Mouse (Mus musculus): Measurements from ENCODE around the gene Itih5. TPM values are rescaled to one million over a fixed set of nuclear protein-coding genes. Genes with fewer than 3 reads are reported as not detected.

The Itih5 gene
- polyA plus RNA-seq, 1 experiment from 2014 or later, result not detected

DNA sequence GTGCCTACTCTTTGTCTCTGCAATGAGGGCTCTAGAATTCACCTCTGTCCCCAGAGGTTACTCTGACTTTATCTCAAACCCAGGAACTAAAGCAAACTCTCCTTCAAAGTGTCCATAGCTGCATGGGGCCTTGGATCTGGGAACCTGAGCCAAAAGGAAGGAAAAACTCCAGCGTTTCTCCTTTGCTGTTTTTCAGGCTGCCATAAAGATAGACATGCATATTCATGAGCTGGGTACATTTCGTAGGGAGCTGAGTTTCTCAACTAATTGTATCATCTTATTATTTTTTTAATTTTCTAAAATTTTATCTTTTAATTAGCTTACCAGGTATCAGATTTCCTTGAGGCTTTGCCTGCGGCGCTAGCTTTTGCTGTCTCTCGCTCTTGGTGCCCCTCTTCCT, 106.7 kb downstream of the Itih5 start:
- TF ChIP-seq CTCF (IDR thresholded peaks at IDR 0.05), result no peak
- H3K27me3 ChIP-seq, result no peaks in the 10 kb centered on the region
- CTCF ChIA-PET, result interaction anchor here (1.2 to 1.8 kb wide), 3 partner anchors 10 to 19 kb away, joined by 3 to 4 read pairs (median 3); no protein-coding TSS in a partner anchor
- in situ Hi-C loops (cut with MboI; ENCODE audit: low pct_unique_long_range_greater_than_20kb), result no loop called here
- no peak for ATAC-seq
- POLR2A ChIA-PET, result no interaction called here
- no peak for DNase-seq (ENCODE audit: low read depth, low spot score)

DNA sequence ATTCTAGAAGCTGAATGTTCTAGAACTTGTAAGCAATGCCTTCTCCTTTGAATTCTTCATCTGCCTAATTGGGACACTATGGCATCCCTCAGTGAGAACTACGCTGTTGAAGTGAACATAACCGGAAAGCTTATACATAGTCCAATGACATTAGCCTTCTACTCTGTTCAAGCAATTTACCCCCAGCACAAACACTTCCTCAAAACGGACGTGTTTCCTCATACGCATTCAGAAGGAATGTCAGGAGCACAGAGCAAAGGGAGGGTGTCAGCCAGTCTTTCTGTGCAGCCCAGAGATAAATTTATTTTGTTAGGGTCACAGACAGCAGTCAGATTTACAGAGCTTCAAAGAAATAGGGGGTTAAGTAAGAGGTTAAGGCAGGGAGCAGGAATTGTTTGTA, 108.0 kb downstream of the Itih5 start:
- ATAC-seq (no peak), DNase-seq (ENCODE audit: low read depth, low spot score) (no peak)
- H3K27me3 ChIP-seq, result no peaks in the 10 kb centered on the region
- no peak for TF ChIP-seq CTCF (IDR thresholded peaks at IDR 0.05)
- CTCF ChIA-PET, result interaction anchor here (1.3 to 1.8 kb wide), 3 partner anchors 11 to 20 kb away, joined by 3 to 4 read pairs (median 3); no protein-coding TSS in a partner anchor
- POLR2A ChIA-PET, result no interaction called here
- in situ Hi-C loops (cut with MboI; ENCODE audit: low pct_unique_long_range_greater_than_20kb), result no loop called here

DNA sequence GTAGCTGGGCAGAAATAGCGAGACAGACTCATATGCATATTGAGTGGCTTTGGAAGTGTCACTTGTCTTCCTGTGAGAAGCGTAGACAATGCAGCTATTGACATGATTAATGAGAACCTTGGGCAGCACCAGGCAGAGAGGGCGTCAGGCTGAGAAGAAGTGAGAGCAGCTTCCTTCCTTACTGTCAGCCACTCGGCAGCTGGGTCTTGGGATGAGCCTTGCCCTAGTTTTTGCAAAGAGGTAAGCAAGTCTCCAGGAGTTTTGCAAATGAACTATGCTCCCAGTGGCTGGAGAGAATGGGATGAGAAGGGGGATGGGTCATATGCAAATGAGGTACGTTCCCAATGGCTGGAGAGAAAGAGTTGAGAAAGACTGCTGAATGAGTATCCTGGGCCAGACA, 109.4 kb downstream of the Itih5 start:
- TF ChIP-seq CTCF (IDR thresholded peaks at IDR 0.05), result no peak
- H3K27me3 ChIP-seq, result no peaks in the 10 kb centered on the region
- DNase-seq (ENCODE audit: low read depth, low spot score), result no peak
- in situ Hi-C loops (cut with MboI; ENCODE audit: low pct_unique_long_range_greater_than_20kb), result no loop called here
- no peak for ATAC-seq
- CTCF ChIA-PET, result no interaction called here
- POLR2A ChIA-PET, result no interaction called here

DNA sequence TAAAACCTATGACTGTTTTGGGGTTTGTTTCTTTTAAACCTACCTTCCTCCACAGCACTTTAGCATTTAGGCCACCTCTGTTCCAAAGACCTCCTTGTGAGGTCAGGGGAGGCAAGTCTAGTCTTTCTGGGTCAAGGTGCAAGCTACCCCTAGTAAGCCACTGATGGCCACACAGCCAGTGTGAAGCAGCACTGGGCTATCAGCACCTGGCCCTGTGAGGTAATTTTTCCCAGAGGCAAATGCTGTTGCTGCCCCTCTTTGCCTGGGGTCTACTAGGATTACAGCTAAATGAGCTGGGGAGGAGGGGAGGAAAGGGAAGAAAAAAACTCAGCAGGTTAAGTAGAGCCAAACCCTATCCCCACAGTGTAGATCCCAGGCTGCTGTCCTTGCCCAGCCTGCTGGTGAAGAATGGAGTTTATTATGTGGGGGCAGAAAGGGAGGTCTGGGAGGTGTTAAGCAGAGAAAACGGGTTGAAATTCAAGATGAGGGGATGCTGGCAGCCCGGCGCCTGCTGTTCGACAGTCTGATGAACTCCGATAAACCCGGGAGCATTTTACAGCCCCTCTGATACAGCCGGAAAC, 110.6 kb downstream of the Itih5 start:
- ChIA-PET CTCF (interaction anchor here (1.2 kb wide), 1 partner anchor 13 kb away, joined by 4 read pairs; no protein-coding TSS in a partner anchor), POLR2A (no interaction called here)
- DNase-seq (ENCODE audit: low read depth, low spot score) (no peak), ATAC-seq (no peak)
- TF ChIP-seq CTCF (IDR thresholded peaks at IDR 0.05), result no peak
- in situ Hi-C loops (cut with MboI; ENCODE audit: low pct_unique_long_range_greater_than_20kb), result no loop called here
- no peaks in the 10 kb centered on the region for H3K27me3 ChIP-seq

DNA sequence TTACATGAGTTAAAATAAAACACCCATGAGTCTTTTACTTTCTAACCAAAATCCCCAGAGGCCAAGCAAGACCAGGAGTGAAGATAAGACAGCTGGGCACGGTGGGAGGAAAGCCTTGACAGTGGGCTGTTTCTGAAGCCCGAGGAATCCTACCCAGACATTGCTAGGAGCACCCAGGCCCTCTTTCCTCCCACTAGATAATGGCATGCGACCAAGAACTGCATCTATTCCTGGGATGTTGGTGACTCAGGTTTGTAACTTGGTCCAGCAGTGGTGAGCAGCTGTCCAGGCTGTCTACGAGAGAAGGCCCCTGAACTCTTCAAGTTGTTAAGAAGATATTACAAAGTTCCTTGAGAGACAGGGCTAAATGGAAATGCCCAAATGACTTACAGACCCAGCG, 112.5 kb downstream of the Itih5 start:
- POLR2A ChIA-PET, result no interaction called here
- DNase-seq (ENCODE audit: low read depth, low spot score) (no peak), ATAC-seq (no peak)
- TF ChIP-seq CTCF (IDR thresholded peaks at IDR 0.05), result no peak
- in situ Hi-C loops (cut with MboI; ENCODE audit: low pct_unique_long_range_greater_than_20kb), result no loop called here
- H3K27me3 ChIP-seq, result no peaks in the 10 kb centered on the region
- CTCF ChIA-PET, result no interaction called here

DNA sequence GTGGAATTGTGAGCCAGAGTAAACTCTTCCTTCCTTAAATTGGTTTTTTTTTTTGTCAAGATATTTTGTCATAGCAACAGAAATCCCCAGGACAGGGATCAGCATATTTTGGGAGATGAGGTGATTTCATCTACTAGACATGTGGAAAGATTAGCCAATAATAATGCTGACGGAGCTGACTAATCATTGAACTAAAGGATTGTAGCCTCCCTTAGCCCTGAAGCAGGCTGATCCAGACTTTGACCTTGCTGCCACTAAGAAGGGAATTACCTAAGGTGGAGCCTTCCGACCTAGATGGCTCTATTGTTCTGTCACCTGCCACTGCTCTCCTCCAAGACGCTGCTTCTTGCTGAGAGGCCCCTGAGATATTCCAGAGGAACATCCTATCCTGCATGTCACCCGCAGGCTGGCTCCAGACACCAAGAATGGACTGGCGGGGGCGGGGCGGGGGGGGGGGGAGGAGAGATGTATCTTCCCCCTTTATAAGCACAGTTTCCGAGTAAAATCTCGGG, 119.3 kb downstream of the Itih5 start:
- no peak for TF ChIP-seq CTCF (IDR thresholded peaks at IDR 0.05)
- ChIA-PET CTCF (interaction anchor here (1.2 to 1.4 kb wide), 2 partner anchors 15 to 172 kb away, joined by 3 to 4 read pairs; no protein-coding TSS in a partner anchor), POLR2A (no interaction called here)
- ATAC-seq (no peak), DNase-seq (ENCODE audit: low read depth, low spot score) (no peak)
- in situ Hi-C loops (cut with MboI; ENCODE audit: low pct_unique_long_range_greater_than_20kb), result no loop called here
- H3K27me3 ChIP-seq, result no peaks in the 10 kb centered on the region

DNA sequence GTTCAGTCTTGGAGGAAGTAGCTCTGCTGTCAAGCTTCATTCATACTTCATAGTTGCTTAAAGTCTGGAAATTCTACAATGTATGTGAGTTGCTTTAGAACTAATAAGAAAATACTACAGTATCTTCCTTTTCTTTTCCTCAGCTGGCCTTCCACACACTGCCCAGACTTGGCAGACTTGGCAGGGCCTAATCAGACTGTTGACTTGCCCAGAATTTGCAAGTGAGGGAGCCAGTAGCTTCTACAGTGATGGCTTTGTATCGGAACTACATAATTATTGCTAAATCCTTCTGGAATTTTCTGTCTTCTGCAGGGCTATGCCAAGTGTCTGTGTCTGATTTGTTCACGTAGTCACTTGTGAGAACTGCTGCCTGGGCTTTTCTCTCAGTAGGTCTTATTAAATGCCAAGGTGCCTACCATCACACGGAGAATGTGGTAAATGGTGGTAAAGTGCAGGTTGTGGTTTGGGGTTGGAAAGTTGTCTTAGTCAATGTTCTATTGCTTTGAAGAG, 120.2 kb downstream of the Itih5 start:
- DNase-seq (ENCODE audit: low read depth, low spot score) (no peak), ATAC-seq (no peak)
- ChIA-PET CTCF (no interaction called here), POLR2A (no interaction called here)
- in situ Hi-C loops (cut with MboI; ENCODE audit: low pct_unique_long_range_greater_than_20kb), result no loop called here
- peaks cover under 1% of the 10 kb centered on the region for H3K27me3 ChIP-seq
- no peak for TF ChIP-seq CTCF (IDR thresholded peaks at IDR 0.05)

DNA sequence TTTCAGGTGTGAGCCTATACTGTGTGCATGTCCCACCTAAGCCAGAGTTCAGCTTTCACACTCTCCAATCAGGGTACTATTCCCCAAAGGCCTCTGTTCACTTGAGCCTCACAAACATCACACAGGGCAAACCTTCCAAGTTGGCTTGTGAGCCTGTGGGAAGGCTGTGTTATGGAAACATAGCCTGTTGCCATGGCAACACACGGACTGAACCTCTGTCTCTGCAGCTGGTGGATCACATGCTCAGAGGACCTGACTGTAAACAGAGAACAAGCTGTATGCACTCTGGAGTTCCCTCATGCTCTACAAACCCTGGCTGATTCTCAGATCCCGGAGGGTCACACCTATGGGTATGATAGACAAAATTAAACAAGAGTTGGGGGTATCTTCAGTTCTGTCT, 122.8 kb downstream of the Itih5 start:
- ChIA-PET POLR2A (no interaction called here), CTCF (interaction anchor here (0.9 to 1.4 kb wide), 2 partner anchors 11 to 15 kb away, joined by 3 to 4 read pairs; no protein-coding TSS in a partner anchor)
- ATAC-seq (no peak), DNase-seq (ENCODE audit: low read depth, low spot score) (no peak)
- in situ Hi-C loops (cut with MboI; ENCODE audit: low pct_unique_long_range_greater_than_20kb), result no loop called here
- H3K27me3 ChIP-seq, result peaks cover 4% of the 10 kb centered on the region
- TF ChIP-seq CTCF (IDR thresholded peaks at IDR 0.05), result no peak

DNA sequence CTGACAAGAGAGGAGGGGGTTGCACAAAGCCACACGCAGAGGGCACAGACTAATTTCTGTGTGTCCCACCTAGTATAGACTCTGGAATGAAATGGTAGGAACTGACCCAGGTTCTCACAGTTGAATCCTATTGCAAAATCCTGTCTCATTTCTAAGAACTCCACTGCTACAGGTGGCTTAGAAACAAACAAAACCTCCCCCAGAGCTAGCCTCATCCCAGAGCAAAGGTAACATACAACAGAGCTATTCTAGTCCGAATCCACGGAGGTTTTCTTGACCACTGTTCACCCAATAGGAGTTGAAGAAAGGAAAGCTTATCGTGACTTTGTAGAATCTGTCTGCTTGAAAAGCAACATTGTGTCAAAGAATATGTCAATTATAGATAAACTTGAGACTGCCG, 130.3 kb downstream of the Itih5 start:
- in situ Hi-C loops (cut with MboI; ENCODE audit: low pct_unique_long_range_greater_than_20kb), result no loop called here
- ChIA-PET POLR2A (no interaction called here), CTCF (interaction anchor here (1.0 to 3.1 kb wide), 2 partner anchors 141 kb away, joined by 5 to 9 read pairs; no protein-coding TSS in a partner anchor)
- TF ChIP-seq CTCF (IDR thresholded peaks at IDR 0.05), result no peak
- no peak for ATAC-seq
- peaks cover 16% of the 10 kb centered on the region for H3K27me3 ChIP-seq
- no peak for DNase-seq (ENCODE audit: low read depth, low spot score)

DNA sequence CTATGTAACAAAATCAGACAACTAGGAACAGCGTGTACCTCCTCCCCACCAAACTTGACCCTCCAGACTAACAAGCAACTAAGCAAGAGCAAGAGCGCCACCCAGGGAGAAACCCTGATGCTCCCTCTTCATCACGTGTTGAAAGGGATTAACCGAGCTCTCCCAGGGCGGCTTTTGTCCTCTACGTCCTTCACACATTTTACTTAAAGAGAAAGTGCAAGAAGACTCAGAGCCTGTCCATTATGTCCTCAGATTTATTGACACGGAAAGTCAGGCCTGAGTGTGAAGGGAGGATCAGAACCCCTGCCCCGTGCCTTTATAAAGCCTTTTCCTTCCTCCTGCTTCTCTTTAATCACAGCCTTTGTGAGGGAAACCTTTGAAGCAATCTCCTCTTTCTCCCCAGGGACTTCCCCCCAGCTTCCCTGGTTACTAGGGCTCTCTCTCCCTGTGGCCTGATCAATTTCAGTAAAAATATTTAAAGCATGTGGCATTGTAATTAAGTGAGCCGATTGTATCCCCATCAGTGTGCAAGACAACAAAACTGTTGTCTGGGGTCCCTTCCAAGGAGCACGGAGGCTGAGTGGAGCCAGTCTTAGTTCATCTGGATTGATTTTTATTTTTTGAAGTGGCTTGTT, 131.4 kb downstream of the Itih5 start:
- ATAC-seq, result no peak
- no peak for TF ChIP-seq CTCF (IDR thresholded peaks at IDR 0.05)
- DNase-seq (ENCODE audit: low read depth, low spot score), result no peak
- ChIA-PET POLR2A (no interaction called here), CTCF (interaction anchor here (1.4 to 3.1 kb wide), 2 partner anchors 142 to 184 kb away, joined by 5 to 9 read pairs; no protein-coding TSS in a partner anchor)
- H3K27me3 ChIP-seq, result peaks cover 14% of the 10 kb centered on the region
- in situ Hi-C loops (cut with MboI; ENCODE audit: low pct_unique_long_range_greater_than_20kb), result no loop called here

DNA sequence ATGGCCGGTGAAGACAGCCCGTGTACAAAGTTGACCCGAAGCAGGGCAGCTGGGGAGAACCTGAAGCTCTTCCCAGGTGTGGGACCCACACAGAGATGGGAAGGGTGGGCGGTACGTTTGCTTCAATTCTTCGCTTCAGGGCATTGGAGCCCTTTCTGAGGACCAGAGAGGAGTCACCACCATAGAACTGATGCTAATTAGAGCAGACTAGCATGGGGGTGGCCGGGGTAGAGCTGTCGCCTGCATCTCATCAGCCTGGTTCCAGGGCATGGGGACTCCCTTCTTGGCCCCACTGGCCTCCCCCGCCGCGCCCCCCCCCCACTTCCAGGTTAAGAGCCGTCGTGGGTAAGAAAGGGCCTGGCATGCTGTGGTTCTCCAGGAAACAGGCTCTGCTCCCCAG, 132.6 kb downstream of the Itih5 start:
- TF ChIP-seq CTCF (IDR thresholded peaks at IDR 0.05), result no peak
- DNase-seq (ENCODE audit: low read depth, low spot score) (no peak), ATAC-seq (no peak)
- POLR2A ChIA-PET, result no interaction called here
- H3K27me3 ChIP-seq, result peaks cover 14% of the 10 kb centered on the region
- CTCF ChIA-PET, result interaction anchor here (1.1 to 3.1 kb wide), 2 partner anchors 143 to 1611 kb away, joined by 3 to 9 read pairs; no protein-coding TSS in a partner anchor
- in situ Hi-C loops (cut with MboI; ENCODE audit: low pct_unique_long_range_greater_than_20kb), result no loop called here

Measured in Patski (cell line).